Mouse (Mus musculus) T-cell, adult 2 months (primary cell): Measurements from ENCODE around the gene Unc5a.

Experiments used
- DNase-seq: peaks from one replicate; pipeline ENCODE4 v3.0.0; 2022; ENCODE audit warnings: low spot score

Gene Unc5a

GRCm38 (mm10) chr13:55004646-55005045 is 55.4 kb downstream of the Unc5a start:
- DNase-seq, result no peak

- no peak for DNase-seq
These were observed 56.6 kb downstream of the Unc5a start for GRCm38 (mm10) chr13:55005691-55006414.

- no peak for DNase-seq
These were observed 57.2 kb downstream of the Unc5a start for GRCm38 (mm10) chr13:55006415-55006742.

GRCm38 (mm10) chr13:55008589-55008988 is 59.4 kb downstream of the Unc5a start:
- no peak for DNase-seq

GRCm38 (mm10) chr13:55011103-55011502 is 61.9 kb downstream of the Unc5a start:
- DNase-seq, result no peak

- no peak for DNase-seq
These were observed 62.8 kb downstream of the Unc5a start for GRCm38 (mm10) chr13:55011981-55012478.

GRCm38 (mm10) chr13:55013702-55014344 is 64.6 kb downstream of the Unc5a start:
- peak; percentile 16 for DNase-seq

GRCm38 (mm10) chr13:55014451-55014850 is 65.2 kb downstream of the Unc5a start:
- DNase-seq, result no peak

GRCm38 (mm10) chr13:55017154-55017897 is 68.1 kb downstream of the Unc5a start:
- no peak for DNase-seq

GRCm38 (mm10) chr13:55017898-55018599 is 68.8 kb downstream of the Unc5a start:
- peak; percentile 68 for DNase-seq

- no peak for DNase-seq
These were observed 69.5 kb downstream of the Unc5a start for GRCm38 (mm10) chr13:55018700-55019099.

GRCm38 (mm10) chr13:55019181-55019580 is 70.0 kb downstream of the Unc5a start:
- DNase-seq, result no peak

GRCm38 (mm10) chr13:55020051-55020450 is 70.8 kb downstream of the Unc5a start:
- no peak for DNase-seq

GRCm38 (mm10) chr13:55021194-55021779 is 72.1 kb downstream of the Unc5a start, which contains the start of gene Hk3:
Gene Hk3, minus strand, starts transcription at chr13:55021385.
- no peak for DNase-seq

GRCm38 (mm10) chr13:55022256-55022655 is 73.0 kb downstream of the Unc5a start:
- DNase-seq, result no peak

GRCm38 (mm10) chr13:55022715-55023114 is 73.5 kb downstream of the Unc5a start:
- DNase-seq, result peak; percentile 15

GRCm38 (mm10) chr13:55024215-55024614 is 75.0 kb downstream of the Unc5a start:
- no peak for DNase-seq

GRCm38 (mm10) chr13:55040016-55040415 is 90.8 kb downstream of the Unc5a start:
- DNase-seq, result no peak

GRCm38 (mm10) chr13:55047706-55048105 is 98.5 kb downstream of the Unc5a start:
- no peak for DNase-seq
